Mouse (Mus musculus) heart, embryonic 16.5 days (tissue): Measurements from ENCODE around the gene D630003M21Rik. TPM values are rescaled to one million over a fixed set of nuclear protein-coding genes. Genes with fewer than 3 reads are reported as not detected.

ENCODE experiments used
- ATAC-seq: fragments of 200-750 bp; cut with Nextera tagmentation; replicated peaks from 2 replicates; pipeline ENCODE4 v1.8.0; 2017; ENCODE audit warnings: moderate number of reproducible peaks; ENCODE audit not compliant: insufficient read depth, low FRiP score; ENCODE audit errors: extremely low read depth
- H3K27ac ChIP-seq: fragments of 300-500 bp; sonication (generic); 2 replicates; pipeline ENCODE4 v1.5.1; 2014; ENCODE audit warnings: mild to moderate bottlenecking, low read length, control low read depth, moderate library complexity
- H3K27me3 ChIP-seq: fragments of 300-500 bp; sonication (generic); 2 replicates; pipeline ENCODE4 v1.6.1; 2014; ENCODE audit warnings: low read length, mixed read lengths; ENCODE audit not compliant: control insufficient read depth, insufficient read depth
- H3K36me3 ChIP-seq: fragments of 300-500 bp; sonication (generic); 2 replicates; pipeline ENCODE4 v1.6.1; 2014; ENCODE audit not compliant: control insufficient read depth, insufficient read depth
- H3K4me1 ChIP-seq: fragments of 300-500 bp; sonication (generic); 2 replicates; pipeline ENCODE4 v1.6.1; 2014; ENCODE audit warnings: low read length, mixed read lengths; ENCODE audit not compliant: control insufficient read depth, insufficient read depth
- H3K4me2 ChIP-seq: fragments of 300-500 bp; sonication (generic); 2 replicates; pipeline ENCODE4 v1.6.1; 2014; ENCODE audit warnings: low read depth, mild to moderate bottlenecking, control low read depth, low read length
- H3K4me3 ChIP-seq: fragments of 300-500 bp; sonication (generic); 2 replicates; pipeline ENCODE4 v1.5.1; 2014; ENCODE audit warnings: mild to moderate bottlenecking, control low read depth, low read length
- H3K9ac ChIP-seq: fragments of 300-500 bp; sonication (generic); 2 replicates; pipeline ENCODE4 v1.6.1; 2014; ENCODE audit warnings: low read length, control low read depth
- H3K9me3 ChIP-seq: fragments of 300-500 bp; sonication (generic); replicated peaks from 2 replicates; pipeline ENCODE4 v1.6.1; 2016; ENCODE audit warnings: low read length; ENCODE audit not compliant: control insufficient read depth
- WGBS: fragments of 180-500 bp; shearing (Covaris S2); extraction: QIAGEN DNeasy Blood & Tissue Kit; methylation state at CpG from one replicate; pipeline ENCODE4 v1.1.7; 2014; 5-methylcytosine and 5-hydroxymethylcytosine counted together
- polyA plus RNA-seq: library from polyadenylated mRNA; unstranded; fragments of >200 nt; fragmentation: Nextera tagmentation; extraction: Ambion mirVana; gene quantifications from 2 replicates; pipeline ENCODE4 v1.2.1, GENCODE M21; 2015

Gene D630003M21Rik
- polyA plus RNA-seq, 1 experiment from 2014 or later, result 2.2 TPM

GRCm38 (mm10) chr2:158197971-158198370 lies 31.1 kb downstream of the D630003M21Rik start:
- H3K36me3 ChIP-seq, result no peaks in the 10 kb centered on the region
- no peaks in the 10 kb centered on the region for H3K27me3 ChIP-seq
- 72% methylated on average over 5 of the region's 5 CpGs for WGBS
- H3K9me3 ChIP-seq, result no peaks in the 10 kb centered on the region
- H3K4me3 ChIP-seq, result no peak overlapping the region
- no peak overlapping the region for H3K9ac ChIP-seq
- H3K4me2 ChIP-seq, result no peak overlapping the region
- no peak overlapping the region for H3K27ac ChIP-seq
- no peak for ATAC-seq
- no peaks in the 10 kb centered on the region for H3K4me1 ChIP-seq

GRCm38 (mm10) chr2:158194945-158195640 lies 33.9 kb downstream of the D630003M21Rik start:
- ATAC-seq, result no peak
- no peak overlapping the region for H3K27ac ChIP-seq

GRCm38 (mm10) chr2:158193611-158194336 lies 35.2 kb downstream of the D630003M21Rik start:
- no peak overlapping the region for H3K9ac ChIP-seq
- ATAC-seq, result no peak

More at GRCm38 (mm10) chr2:158194945-158195640, 33.9 kb downstream of the D630003M21Rik start:
- Histone ChIP-seq H3K36me3 (no peaks in the 10 kb centered on the region), H3K4me2 (no peak overlapping the region), H3K9ac (no peak overlapping the region), H3K27me3 (no peaks in the 10 kb centered on the region), H3K4me3 (no peak overlapping the region), H3K4me1 (peaks cover 5% of the 10 kb centered on the region; the same call in 1 of the 2 replicates), H3K9me3 (no peaks in the 10 kb centered on the region)
- WGBS, result 33% methylated on average over 10 of the region's 10 CpGs

GRCm38 (mm10) chr2:158191098-158191497 lies 37.9 kb downstream of the D630003M21Rik start:
- Histone ChIP-seq H3K9ac (no peak overlapping the region), H3K4me1 (peaks cover 5% of the 10 kb centered on the region; the same call in 1 of the 2 replicates), H3K4me3 (no peak overlapping the region), H3K27me3 (no peaks in the 10 kb centered on the region), H3K36me3 (no peaks in the 10 kb centered on the region), H3K27ac (no peak overlapping the region), H3K4me2 (no peak overlapping the region), H3K9me3 (no peaks in the 10 kb centered on the region)
- WGBS, result 29% methylated on average over 7 of the region's 7 CpGs
- ATAC-seq, result peak; percentile 59

More at GRCm38 (mm10) chr2:158193611-158194336, 35.2 kb downstream of the D630003M21Rik start:
- no peak overlapping the region for H3K4me2 ChIP-seq
- no peak overlapping the region for H3K27ac ChIP-seq
- H3K4me1 ChIP-seq, result peaks cover 5% of the 10 kb centered on the region; the same call in 1 of the 2 replicates
- no peak overlapping the region for H3K4me3 ChIP-seq
- H3K27me3 ChIP-seq, result no peaks in the 10 kb centered on the region
- H3K36me3 ChIP-seq, result no peaks in the 10 kb centered on the region
- H3K9me3 ChIP-seq, result no peaks in the 10 kb centered on the region
- 64% methylated on average over 10 of the region's 10 CpGs for WGBS

GRCm38 (mm10) chr2:158189451-158189850 lies 39.6 kb downstream of the D630003M21Rik start:
- H3K27ac ChIP-seq, result no peak overlapping the region
- no peak for ATAC-seq
- peaks cover 5% of the 10 kb centered on the region; the same call in 1 of the 2 replicates for H3K4me1 ChIP-seq
- H3K9ac ChIP-seq, result no peak overlapping the region
- H3K4me3 ChIP-seq, result no peak overlapping the region
- H3K4me2 ChIP-seq, result no peak overlapping the region
- H3K27me3 ChIP-seq, result no peaks in the 10 kb centered on the region
- no peaks in the 10 kb centered on the region for H3K9me3 ChIP-seq
- H3K36me3 ChIP-seq, result no peaks in the 10 kb centered on the region
- 64% methylated on average over 11 of the region's 11 CpGs for WGBS

GRCm38 (mm10) chr2:158186206-158186871 lies 42.7 kb downstream of the D630003M21Rik start:
- Histone ChIP-seq H3K9ac (no peak overlapping the region), H3K27me3 (no peaks in the 10 kb centered on the region), H3K27ac (no peak overlapping the region), H3K4me1 (peaks cover 5% of the 10 kb centered on the region; the same call in 1 of the 2 replicates), H3K36me3 (no peaks in the 10 kb centered on the region), H3K4me2 (no peak overlapping the region), H3K9me3 (no peaks in the 10 kb centered on the region), H3K4me3 (no peak overlapping the region)
- no peak for ATAC-seq
- 74% methylated on average over 11 of the region's 11 CpGs for WGBS

- Histone ChIP-seq H3K4me1 (peaks cover 12% of the 10 kb centered on the region), H3K36me3 (no peaks in the 10 kb centered on the region), H3K4me2 (no peak overlapping the region), H3K9me3 (no peaks in the 10 kb centered on the region), H3K27me3 (no peaks in the 10 kb centered on the region), H3K27ac (no peak overlapping the region), H3K4me3 (no peak overlapping the region), H3K9ac (no peak overlapping the region)
- 81% methylated on average over 8 of the region's 8 CpGs for WGBS
- no peak for ATAC-seq
Observed at GRCm38 (mm10) chr2:158183266-158183665, 45.8 kb downstream of the D630003M21Rik start.

GRCm38 (mm10) chr2:158181932-158182331 lies 47.1 kb downstream of the D630003M21Rik start:
- H3K9ac ChIP-seq, result no peak overlapping the region
- H3K36me3 ChIP-seq, result no peaks in the 10 kb centered on the region
- no peak overlapping the region for H3K4me2 ChIP-seq
- no peaks in the 10 kb centered on the region for H3K27me3 ChIP-seq
- WGBS, result 72% methylated on average over 6 of the region's 6 CpGs
- no peak overlapping the region for H3K4me3 ChIP-seq
- no peaks in the 10 kb centered on the region for H3K9me3 ChIP-seq
- H3K27ac ChIP-seq, result no peak overlapping the region
- no peak for ATAC-seq
- peaks cover 12% of the 10 kb centered on the region for H3K4me1 ChIP-seq
